Mouse (Mus musculus): ENCODE results near the gene Als2cl.

DNA sequence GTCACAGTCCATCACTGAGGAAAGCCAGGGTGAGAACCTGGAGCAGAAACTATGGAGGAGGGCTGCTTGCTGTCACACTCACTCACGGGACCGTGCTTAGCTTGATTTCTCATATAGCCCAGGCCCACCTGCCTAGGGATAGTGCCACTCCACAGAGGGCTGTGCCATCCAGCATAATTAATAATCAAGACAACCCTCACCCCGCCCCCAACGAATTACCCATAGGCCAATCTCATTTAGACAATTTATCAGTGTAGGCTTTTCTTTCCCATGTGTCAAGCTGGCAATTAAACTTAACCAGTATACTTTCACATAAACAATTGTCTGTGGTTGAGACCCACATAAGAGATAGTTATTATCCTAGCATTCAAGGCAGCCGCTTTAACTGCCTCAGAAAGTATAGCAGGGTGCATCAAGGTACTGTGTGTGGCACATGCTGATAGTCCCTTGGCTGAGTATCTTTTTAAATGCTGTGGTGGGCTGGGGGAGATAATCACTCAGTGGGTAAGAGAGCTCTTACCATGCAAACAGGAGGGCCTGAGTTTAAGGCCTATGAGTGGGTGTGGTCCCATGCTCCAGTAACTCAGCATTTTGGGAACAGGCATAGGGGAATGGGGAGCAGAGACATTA, 20.6 kb upstream of the Als2cl start:
- TF ChIP-seq GATA1 (IDR thresholded peaks at IDR 0.05; ENCODE audit: borderline replicate concordance, low read length) (no peak), FLI1 (IDR thresholded peaks at IDR 0.05; ENCODE audit: low read length) (no peak)

All from megakaryocyte, embryonic 14.5 days (primary cell).